7 mouse cellular contexts compared by ENCODE assay signal in the genomic region with DNA sequence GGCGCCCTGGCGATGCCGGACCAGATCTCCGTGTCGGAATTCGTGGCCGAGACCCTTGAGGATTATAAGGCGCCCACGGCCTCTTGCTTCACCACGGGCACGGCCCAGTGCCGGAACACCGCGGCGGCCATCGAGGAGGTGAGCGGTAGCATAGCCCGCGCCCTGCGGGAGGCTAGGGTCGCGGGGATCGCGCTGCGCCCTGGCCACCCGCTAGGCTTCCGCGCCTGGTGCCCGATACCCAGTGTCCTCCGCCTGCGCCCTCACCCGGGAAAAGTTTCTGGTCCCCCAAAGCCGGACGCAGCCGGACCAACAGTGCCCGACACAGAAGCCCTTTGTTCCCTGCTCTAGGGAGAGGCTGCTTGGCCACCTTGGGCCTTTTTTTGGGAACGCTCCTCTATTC.
DNase-seq lines count a peak whose midpoint lies in the region; ATAC-seq and TF ChIP-seq lines count a peak whose summit lies in the region.
"Not testable (repeated sequence)": the region's sequence is repeated elsewhere in the genome, so short reads cannot be mapped to it uniquely, and the experiment has no call there.

No protein-coding gene starts in this region.

- not testable (repeated sequence) for H3K27me3 ChIP-seq in forebrain, embryonic 10.5 days (ENCODE audit: poor library complexity, severe bottlenecking); heart, embryonic 12.5 days (replicated peaks); hindbrain, postnatal 0 days (ENCODE audit: insufficient read depth, low read length); limb, embryonic 14.5 days (ENCODE audit: control insufficient read depth, insufficient read depth, low read length); midbrain, embryonic 11.5 days (ENCODE audit: control insufficient read depth, insufficient read depth, low read length)

- peak overlapping the region; percentile 67 for H3K4me2 ChIP-seq in heart, embryonic 12.5 days
- H3K4me2 ChIP-seq in hindbrain, postnatal 0 days (ENCODE audit: low read depth, low read length), result peak overlapping the region; percentile 21; the same call in 1 of the 2 replicates
- peak overlapping the region; percentile 28; the same call in 1 of the 2 replicates for H3K4me2 ChIP-seq in limb, embryonic 14.5 days (replicated peaks; ENCODE audit: low read depth, low read length, severe bottlenecking)
- peak overlapping the region; percentile 17; the same call in 1 of the 2 replicates for H3K4me2 ChIP-seq in midbrain, embryonic 11.5 days

- ATAC-seq in heart, embryonic 12.5 days (ENCODE audit: insufficient number of reproducible peaks, low FRiP score); hindbrain, postnatal 0 days; limb, embryonic 14.5 days (ENCODE audit: low FRiP score, low read depth); midbrain, embryonic 11.5 days (ENCODE audit: low FRiP score): not testable (repeated sequence)

- H3K9ac ChIP-seq in heart, embryonic 12.5 days, result peak overlapping the region; percentile 74
- not testable (repeated sequence) for H3K9ac ChIP-seq in hindbrain, postnatal 0 days (replicated peaks; ENCODE audit: low read length)
- H3K9ac ChIP-seq in limb, embryonic 14.5 days (ENCODE audit: low read depth, low read length, severe bottlenecking), result peak overlapping the region; percentile 55
- 0 out of 2 replicates have a peak overlapping the region, but pooled peaks have one; percentile 9 for H3K9ac ChIP-seq in midbrain, embryonic 11.5 days (ENCODE audit: low read length)

- not testable (repeated sequence) for TF ChIP-seq CTCF in hindbrain, postnatal 0 days (IDR thresholded peaks at IDR 0.05; ENCODE audit: low read depth)

- TF ChIP-seq POLR2A in limb, embryonic 14.5 days (IDR thresholded peaks at IDR 0.05; ENCODE audit: borderline replicate concordance, extremely low read depth, insufficient read depth, insufficient read length), result not testable (repeated sequence)

- WGBS in forebrain, embryonic 10.5 days, result 1% methylated on average over 32 of the region's 37 CpGs
- 1% methylated on average over 37 of the region's 37 CpGs for whole genome bisulfite sequencing in heart, embryonic 12.5 days
- WGBS in hindbrain, postnatal 0 days, result 2% methylated on average over 30 of the region's 37 CpGs
- 5% methylated on average over 17 of the region's 37 CpGs for WGBS in limb, embryonic 14.5 days
- 2% methylated on average over 31 of the region's 37 CpGs for WGBS in midbrain, embryonic 11.5 days

- DNase-seq in adrenal gland, postnatal 36 days, result peak; percentile 0 to 3
- peak; percentile 14 for DNase-seq in forebrain, embryonic 10.5 days (ENCODE audit: extremely low spot score, low spot score)
- not testable (repeated sequence) for DNase-seq in hindbrain, postnatal 0 days (ENCODE audit: low spot score); limb, embryonic 14.5 days (ENCODE audit: low spot score)
- peak; percentile 78 for DNase-seq in midbrain, embryonic 11.5 days (ENCODE audit: low spot score, missing footprints)
- DNase-seq in retina, embryonic 14.5 days (ENCODE audit: low spot score), result peak; percentile 25

- H3K27ac ChIP-seq in forebrain, embryonic 10.5 days, result peak overlapping the region; percentile 78
- not testable (repeated sequence) for H3K27ac ChIP-seq in heart, embryonic 12.5 days (ENCODE audit: poor library complexity, severe bottlenecking); hindbrain, postnatal 0 days; limb, embryonic 14.5 days (replicated peaks; ENCODE audit: low read depth, low read length); midbrain, embryonic 11.5 days (ENCODE audit: low read depth, low read length)

- peaks cover 14% of the 10 kb centered on the region for H3K9me3 ChIP-seq in forebrain, embryonic 10.5 days
- not testable (repeated sequence) for H3K9me3 ChIP-seq in heart, embryonic 12.5 days (replicated peaks); hindbrain, postnatal 0 days (ENCODE audit: low read length); limb, embryonic 14.5 days (ENCODE audit: control insufficient read depth, low read length); midbrain, embryonic 11.5 days (ENCODE audit: control insufficient read depth, low read length)

- H3K4me1 ChIP-seq in forebrain, embryonic 10.5 days; heart, embryonic 12.5 days (replicated peaks); hindbrain, postnatal 0 days (ENCODE audit: insufficient read depth, low read length); limb, embryonic 14.5 days (ENCODE audit: control insufficient read depth, insufficient read depth, low read length); midbrain, embryonic 11.5 days (ENCODE audit: control insufficient read depth, insufficient read depth, low read length): not testable (repeated sequence)

- peak overlapping the region; percentile 58 for H3K4me3 ChIP-seq in forebrain, embryonic 10.5 days
- H3K4me3 ChIP-seq in heart, embryonic 12.5 days, result peak overlapping the region; percentile 65
- H3K4me3 ChIP-seq in hindbrain, postnatal 0 days (ENCODE audit: low read length), result peak overlapping the region; percentile 29
- H3K4me3 ChIP-seq in limb, embryonic 14.5 days (replicated peaks; ENCODE audit: low read length), result peak overlapping the region; percentile 38
- H3K4me3 ChIP-seq in midbrain, embryonic 11.5 days (ENCODE audit: low read depth, low read length), result peak overlapping the region; percentile 34

- H3K36me3 ChIP-seq in forebrain, embryonic 10.5 days (replicated peaks); heart, embryonic 12.5 days; hindbrain, postnatal 0 days (ENCODE audit: insufficient read depth, low read length); limb, embryonic 14.5 days (ENCODE audit: control insufficient read depth, insufficient read depth, low read length); midbrain, embryonic 11.5 days (ENCODE audit: control insufficient read depth, insufficient read depth, low read length): not testable (repeated sequence)

Comparison
In these comparisons a context has a peak if more than half of its experiments do, and no peak if none do; other contexts are left out.
1. H3K4me2 ChIP-seq: peak in every context shown above with its lines; median percentile 67 in heart, embryonic 12.5 days; 28 in limb, embryonic 14.5 days; 21 in hindbrain, postnatal 0 days; 17 in midbrain, embryonic 11.5 days.